Mouse (Mus musculus): Measurements from ENCODE around the gene Inpp4b. TPM values are rescaled to one million over a fixed set of nuclear protein-coding genes. Genes with fewer than 3 reads are reported as not detected.

Inpp4b gene
- polyA plus RNA-seq, 1 experiment from 2014 or later = 9.8 TPM

DNA sequence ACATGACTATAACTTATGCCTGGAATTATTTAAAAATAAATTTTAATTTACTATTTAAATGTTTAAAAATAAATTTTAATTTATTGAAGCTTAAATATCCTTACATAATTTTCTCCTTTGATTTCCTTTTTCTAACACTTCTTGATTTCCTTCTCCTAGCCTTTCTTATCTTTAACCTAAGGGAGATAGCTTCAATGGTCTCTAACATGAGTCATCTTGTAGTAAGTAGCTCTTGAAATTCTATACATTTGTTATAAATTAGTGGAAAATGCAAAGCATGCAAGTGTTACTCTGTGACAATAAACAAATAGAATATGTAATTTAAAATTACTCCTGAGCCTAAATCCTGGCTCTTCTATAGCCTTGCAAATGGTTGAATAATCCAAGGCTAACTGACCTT lies 520.4 kb downstream of the Inpp4b start:
- Histone ChIP-seq H3K4me2 (no peak overlapping the region), H3K4me3 (replicated peaks) (no peak overlapping the region), H3K9ac (no peak overlapping the region), H3K36me3 (no peaks in the 10 kb centered on the region), H3K9me3 (replicated peaks) (no peaks in the 10 kb centered on the region), H3K27ac (no peak overlapping the region), H3K27me3 (no peaks in the 10 kb centered on the region), H3K4me1 (no peaks in the 10 kb centered on the region)
- ATAC-seq (replicated peaks; ENCODE audit: low FRiP score) = no peak

DNA sequence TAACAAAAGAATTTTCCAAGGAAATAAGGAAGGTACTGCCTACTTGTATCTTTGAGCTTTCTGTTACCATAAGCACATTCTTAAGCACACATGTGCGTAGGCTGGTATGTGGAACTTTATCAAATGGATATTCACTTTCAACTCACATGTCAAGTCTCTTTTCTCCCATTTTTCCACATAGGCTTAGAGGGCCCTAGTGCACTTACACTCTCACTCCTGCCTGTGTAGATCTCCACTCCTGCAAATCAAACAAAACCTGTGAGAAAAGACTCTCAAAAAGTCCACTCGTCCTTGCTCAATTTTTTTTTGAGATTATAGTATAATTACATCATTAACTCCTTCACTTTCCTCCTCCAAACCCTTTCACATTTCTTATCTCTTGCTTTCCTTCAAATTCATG lies 522.0 kb downstream of the Inpp4b start:
- Histone ChIP-seq H3K4me1 (no peaks in the 10 kb centered on the region), H3K27me3 (no peaks in the 10 kb centered on the region), H3K9ac (no peak overlapping the region), H3K4me2 (no peak overlapping the region), H3K36me3 (no peaks in the 10 kb centered on the region), H3K9me3 (replicated peaks) (no peaks in the 10 kb centered on the region), H3K4me3 (replicated peaks) (no peak overlapping the region), H3K27ac (no peak overlapping the region)
- WGBS = 83% methylated on average over 2 of the region's 2 CpGs
- no peak for ATAC-seq (replicated peaks; ENCODE audit: low FRiP score)

DNA sequence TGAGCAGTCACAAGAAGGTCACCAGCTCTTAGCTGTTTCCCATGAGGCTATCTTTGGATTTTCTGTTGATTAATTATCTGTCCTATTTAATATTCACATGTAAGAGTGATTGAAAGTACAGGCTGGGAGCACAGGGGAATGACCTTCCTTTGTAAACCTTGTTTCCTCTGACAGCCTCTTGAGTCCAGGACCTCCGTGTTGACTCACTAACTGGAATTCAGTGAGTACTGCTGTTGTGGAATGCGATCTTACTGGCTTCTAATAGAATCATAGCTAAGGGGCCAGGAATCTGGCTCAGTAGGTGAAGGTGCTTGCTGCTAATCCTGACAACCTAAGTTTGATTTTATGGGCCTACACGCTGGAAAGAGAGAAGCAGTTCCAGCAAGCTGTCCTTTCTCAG lies 523.3 kb downstream of the Inpp4b start:
- H3K36me3 ChIP-seq = no peaks in the 10 kb centered on the region
- no peak for ATAC-seq (replicated peaks; ENCODE audit: low FRiP score)
- no peaks in the 10 kb centered on the region for H3K27me3 ChIP-seq
- H3K9me3 ChIP-seq (replicated peaks) = no peaks in the 10 kb centered on the region
- H3K4me2 ChIP-seq = no peak overlapping the region
- no peak overlapping the region for H3K27ac ChIP-seq
- no peak overlapping the region for H3K4me3 ChIP-seq (replicated peaks)
- WGBS = 47% methylated on average over 3 of the region's 3 CpGs
- H3K9ac ChIP-seq = no peak overlapping the region
- H3K4me1 ChIP-seq = no peaks in the 10 kb centered on the region

DNA sequence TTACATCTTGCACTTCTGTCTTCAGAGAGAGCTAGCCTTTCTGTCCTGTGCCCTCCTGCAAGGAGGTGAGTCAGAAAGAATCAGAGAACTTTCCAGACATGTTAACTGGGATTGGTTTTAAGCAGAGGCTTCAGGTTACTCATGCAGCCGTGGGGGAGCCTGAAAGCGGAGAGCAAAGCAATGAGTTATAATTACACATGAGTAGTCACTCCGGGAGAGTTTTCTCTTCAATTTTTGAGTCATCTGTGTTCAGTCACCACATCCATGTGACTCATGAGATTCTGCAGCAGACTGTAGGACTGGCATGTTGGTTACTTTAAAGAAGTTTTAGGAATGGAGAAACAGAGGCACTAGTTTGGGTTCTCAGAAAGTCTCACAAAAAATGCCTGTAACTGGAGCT lies 524.7 kb downstream of the Inpp4b start:
- H3K27me3 ChIP-seq = no peaks in the 10 kb centered on the region
- H3K36me3 ChIP-seq = no peaks in the 10 kb centered on the region
- H3K27ac ChIP-seq = no peak overlapping the region
- ATAC-seq (replicated peaks; ENCODE audit: low FRiP score) = no peak; the same call in 1 of the 2 replicates
- 40% methylated on average over 3 of the region's 3 CpGs for WGBS
- H3K4me1 ChIP-seq = no peaks in the 10 kb centered on the region
- H3K4me2 ChIP-seq = no peak overlapping the region
- H3K4me3 ChIP-seq (replicated peaks) = no peak overlapping the region
- no peaks in the 10 kb centered on the region for H3K9me3 ChIP-seq (replicated peaks)
- H3K9ac ChIP-seq = no peak overlapping the region

DNA sequence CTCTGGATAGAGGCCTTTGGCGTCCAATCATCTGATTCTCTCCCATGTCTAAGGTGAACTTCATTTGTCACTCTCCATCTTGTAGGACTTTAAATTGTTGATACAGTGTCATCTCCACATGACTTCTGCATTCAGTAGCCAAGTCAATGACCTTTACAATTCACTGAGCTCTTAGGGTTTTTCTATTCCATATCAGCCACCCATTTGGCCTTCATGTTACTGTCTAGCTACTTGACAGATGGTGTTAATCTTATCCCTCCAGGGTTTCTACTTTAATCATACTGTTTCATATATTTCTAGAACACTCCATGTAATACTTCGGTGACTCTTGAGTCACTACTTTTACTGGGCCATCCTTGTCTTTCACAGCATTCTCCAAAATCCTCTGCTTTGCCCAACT lies 528.1 kb downstream of the Inpp4b start:
- no peaks in the 10 kb centered on the region for H3K9me3 ChIP-seq (replicated peaks)
- no peaks in the 10 kb centered on the region for H3K36me3 ChIP-seq
- no peaks in the 10 kb centered on the region for H3K4me1 ChIP-seq
- no peak for ATAC-seq (replicated peaks; ENCODE audit: low FRiP score)
- H3K4me3 ChIP-seq (replicated peaks) = no peak overlapping the region
- H3K27me3 ChIP-seq = no peaks in the 10 kb centered on the region
- no peak overlapping the region for H3K9ac ChIP-seq
- H3K27ac ChIP-seq = no peak overlapping the region
- 89% methylated on average over 2 of the region's 2 CpGs for WGBS
- H3K4me2 ChIP-seq = no peak overlapping the region

DNA sequence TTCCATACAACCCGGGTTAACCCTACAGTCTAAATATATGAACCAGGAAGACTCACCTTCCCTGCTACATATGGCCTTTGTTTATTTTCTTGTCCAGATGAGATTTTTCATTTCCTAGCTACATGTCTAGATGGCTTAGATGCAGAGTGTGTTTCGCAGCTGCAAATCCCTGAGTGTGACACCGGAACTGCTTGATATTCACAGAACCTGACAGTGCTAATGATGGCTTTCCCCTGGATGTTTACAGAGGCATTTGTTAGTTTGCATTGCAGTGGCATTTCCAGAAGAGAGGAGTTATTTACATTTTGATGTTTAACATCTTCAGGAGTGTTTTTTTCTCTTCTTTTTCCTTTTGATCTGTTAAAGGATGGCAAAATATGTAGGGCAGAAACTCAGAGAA lies 537.7 kb downstream of the Inpp4b start:
- Histone ChIP-seq H3K27ac (no peak overlapping the region), H3K4me2 (no peak overlapping the region), H3K36me3 (no peaks in the 10 kb centered on the region), H3K9ac (no peak overlapping the region), H3K4me3 (replicated peaks) (no peak overlapping the region), H3K4me1 (no peaks in the 10 kb centered on the region), H3K27me3 (no peaks in the 10 kb centered on the region), H3K9me3 (replicated peaks) (no peaks in the 10 kb centered on the region)
- no peak for ATAC-seq (replicated peaks; ENCODE audit: low FRiP score)
- WGBS = 81% methylated on average over 3 of the region's 3 CpGs

DNA sequence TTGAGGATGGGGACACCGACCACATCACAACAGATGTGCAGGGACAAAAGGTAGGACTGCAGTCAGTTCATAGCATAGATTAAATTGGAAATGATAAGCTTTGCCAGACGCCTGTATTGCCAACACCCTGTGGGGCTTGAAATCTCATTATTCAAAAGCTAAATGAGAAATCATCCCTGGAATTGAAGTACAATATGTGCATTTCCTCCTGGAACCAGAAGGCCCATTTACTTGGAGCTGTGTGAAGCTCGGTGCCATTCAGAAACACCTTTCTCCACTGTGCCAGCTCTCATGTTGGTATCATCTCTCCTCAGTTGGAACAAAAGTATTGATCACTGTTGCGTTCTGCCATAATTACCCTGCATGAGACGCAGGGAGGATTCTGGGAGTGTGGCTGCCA lies 541.8 kb downstream of the Inpp4b start:
- H3K4me1 ChIP-seq = no peaks in the 10 kb centered on the region
- ATAC-seq (replicated peaks; ENCODE audit: low FRiP score) = no peak
- H3K4me2 ChIP-seq = no peak overlapping the region
- WGBS = 80% methylated on average over 5 of the region's 5 CpGs
- H3K9ac ChIP-seq = no peak overlapping the region
- no peaks in the 10 kb centered on the region for H3K27me3 ChIP-seq
- no peaks in the 10 kb centered on the region for H3K9me3 ChIP-seq (replicated peaks)
- no peaks in the 10 kb centered on the region for H3K36me3 ChIP-seq
- H3K27ac ChIP-seq = no peak overlapping the region
- H3K4me3 ChIP-seq (replicated peaks) = no peak overlapping the region

DNA sequence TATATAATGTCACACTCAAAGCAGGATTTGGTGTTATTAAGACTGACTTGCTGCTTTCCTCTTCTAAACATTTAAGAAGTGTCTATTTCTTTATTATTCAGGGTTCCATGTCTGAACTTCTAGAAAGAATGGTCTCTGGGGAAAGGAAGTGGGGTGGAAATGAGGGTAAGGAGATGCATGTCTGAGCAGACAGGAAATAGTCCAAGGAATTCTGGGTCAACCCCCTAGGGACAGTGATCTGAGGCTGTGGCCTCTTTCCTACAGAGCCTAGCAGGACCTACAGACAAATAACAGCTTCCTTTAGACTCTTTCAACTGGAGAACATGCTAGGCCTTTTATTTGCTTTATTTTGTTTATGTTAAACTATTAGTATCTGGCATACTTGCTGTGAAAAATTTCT lies 546.5 kb downstream of the Inpp4b start:
- Histone ChIP-seq H3K4me3 (replicated peaks) (no peak overlapping the region), H3K4me2 (no peak overlapping the region), H3K9me3 (replicated peaks) (no peaks in the 10 kb centered on the region), H3K27ac (no peak overlapping the region), H3K4me1 (no peaks in the 10 kb centered on the region), H3K27me3 (no peaks in the 10 kb centered on the region), H3K36me3 (0 out of 2 replicates have a peak, but pooled peaks cover 3% of the 10 kb centered on the region), H3K9ac (no peak overlapping the region)
- no peak for ATAC-seq (replicated peaks; ENCODE audit: low FRiP score)

DNA sequence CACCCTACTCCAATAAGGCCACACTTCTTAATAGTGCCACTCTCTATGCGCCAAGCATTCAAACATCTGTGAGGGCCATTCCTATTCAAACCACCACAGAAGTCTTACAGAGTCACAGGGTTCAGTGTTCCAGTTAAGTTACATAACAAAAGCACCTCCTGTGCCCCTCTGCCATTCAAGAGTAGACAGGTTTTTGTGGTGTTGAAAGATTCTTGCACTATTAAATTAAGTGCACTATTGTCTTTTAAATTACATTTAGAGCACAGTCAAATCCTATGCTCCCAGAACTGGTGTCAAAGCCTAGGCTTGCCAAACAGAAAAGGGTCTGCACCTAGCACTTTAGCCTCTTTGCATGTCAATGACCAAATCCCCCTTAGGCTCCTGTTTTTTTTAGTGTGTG lies 550.9 kb downstream of the Inpp4b start:
- no peak overlapping the region for H3K4me2 ChIP-seq
- H3K27me3 ChIP-seq = no peaks in the 10 kb centered on the region
- H3K27ac ChIP-seq = no peak overlapping the region
- H3K4me3 ChIP-seq (replicated peaks) = no peak overlapping the region
- 0 out of 2 replicates have a peak, but pooled peaks cover 3% of the 10 kb centered on the region for H3K36me3 ChIP-seq
- no peak for ATAC-seq (replicated peaks; ENCODE audit: low FRiP score)
- no peak overlapping the region for H3K9ac ChIP-seq
- H3K4me1 ChIP-seq = no peaks in the 10 kb centered on the region
- WGBS = 91% methylated on average over 1 of the region's 1 CpGs
- no peaks in the 10 kb centered on the region for H3K9me3 ChIP-seq (replicated peaks)

DNA sequence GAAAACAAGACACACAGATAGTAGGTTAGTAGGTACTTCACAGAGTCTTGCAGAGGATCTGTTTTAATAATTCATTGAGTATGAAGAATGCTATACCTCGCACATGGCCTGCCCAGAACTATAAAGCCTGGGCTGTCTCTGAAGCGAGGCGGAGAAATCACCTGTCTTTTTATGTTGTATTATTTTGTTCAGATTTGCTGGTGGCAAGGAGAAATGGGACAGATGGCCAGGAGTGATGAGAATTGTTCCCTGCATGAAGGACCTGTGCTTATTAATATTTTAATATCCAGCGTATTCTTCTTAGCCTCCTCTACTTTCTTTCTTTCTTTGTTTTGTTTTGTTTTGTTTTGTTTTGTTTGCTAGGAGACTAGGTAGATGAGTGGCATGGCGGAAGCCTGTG lies 604.5 kb downstream of the Inpp4b start:
- H3K27ac ChIP-seq = no peak overlapping the region
- no peak for ATAC-seq (replicated peaks; ENCODE audit: low FRiP score)
- WGBS = 92% methylated on average over 5 of the region's 5 CpGs
- no peak overlapping the region for H3K4me2 ChIP-seq
- H3K27me3 ChIP-seq = no peaks in the 10 kb centered on the region
- H3K36me3 ChIP-seq = no peaks in the 10 kb centered on the region
- no peaks in the 10 kb centered on the region for H3K4me1 ChIP-seq
- no peak overlapping the region for H3K4me3 ChIP-seq (replicated peaks)
- H3K9me3 ChIP-seq (replicated peaks) = no peaks in the 10 kb centered on the region
- no peak overlapping the region for H3K9ac ChIP-seq

DNA sequence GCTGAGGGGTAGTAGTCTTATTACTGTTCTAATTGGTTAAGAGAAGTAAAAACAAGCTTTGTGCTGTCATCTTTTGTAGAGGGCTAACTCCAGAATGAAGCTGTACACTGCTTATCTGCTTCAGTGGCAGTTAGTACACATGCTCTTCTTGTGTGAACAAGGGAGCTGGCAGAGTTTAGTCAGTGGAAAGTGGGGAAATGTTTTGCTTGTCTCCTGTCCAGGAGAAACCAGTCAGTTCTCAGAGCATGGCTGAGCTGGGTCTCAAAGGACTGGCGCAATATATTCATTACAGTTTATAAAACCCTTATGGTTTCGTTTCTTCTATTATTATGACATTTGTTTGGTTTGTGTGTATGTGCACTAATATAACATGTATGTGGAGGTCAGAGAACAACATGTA lies 610.7 kb downstream of the Inpp4b start:
- H3K27me3 ChIP-seq = no peaks in the 10 kb centered on the region
- no peaks in the 10 kb centered on the region for H3K36me3 ChIP-seq
- H3K4me2 ChIP-seq = no peak overlapping the region
- no peaks in the 10 kb centered on the region for H3K4me1 ChIP-seq
- no peak for ATAC-seq (replicated peaks; ENCODE audit: low FRiP score)
- 81% methylated on average over 2 of the region's 2 CpGs for WGBS
- H3K9ac ChIP-seq = no peak overlapping the region
- no peak overlapping the region for H3K27ac ChIP-seq
- H3K9me3 ChIP-seq (replicated peaks) = no peaks in the 10 kb centered on the region
- H3K4me3 ChIP-seq (replicated peaks) = no peak overlapping the region

DNA sequence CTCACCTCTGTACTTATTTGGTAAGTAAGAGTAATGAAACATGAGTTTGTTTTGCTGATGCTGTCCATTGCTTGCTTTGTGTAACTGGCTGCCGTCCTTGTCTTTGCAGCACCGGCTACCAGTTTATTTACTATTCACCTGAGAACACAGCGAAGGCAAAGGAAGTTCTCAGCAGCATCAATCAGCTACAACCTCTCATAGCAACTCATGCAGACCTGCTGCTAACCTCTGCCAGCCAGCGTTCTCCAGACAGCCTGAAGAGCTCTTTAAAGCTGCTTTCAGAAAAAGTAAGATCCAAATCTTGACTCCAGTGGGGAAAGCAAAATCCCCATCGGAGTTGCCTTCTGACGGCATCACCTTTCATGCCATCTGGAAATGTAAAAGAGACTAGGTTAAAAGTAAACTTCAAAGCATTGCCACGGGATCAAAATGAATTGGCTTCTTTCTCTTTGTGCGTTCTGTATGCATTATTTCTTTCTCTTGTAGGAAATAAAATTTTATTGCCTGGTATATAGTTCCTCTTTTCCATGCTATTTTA lies 642.8 kb downstream of the Inpp4b start:
- no peak overlapping the region for H3K9ac ChIP-seq
- no peak for ATAC-seq (replicated peaks; ENCODE audit: low FRiP score)
- 53% methylated on average over 8 of the region's 8 CpGs for WGBS
- H3K36me3 ChIP-seq = no peaks in the 10 kb centered on the region
- H3K9me3 ChIP-seq (replicated peaks) = no peaks in the 10 kb centered on the region
- H3K4me2 ChIP-seq = no peak overlapping the region
- no peak overlapping the region for H3K27ac ChIP-seq
- H3K27me3 ChIP-seq = no peaks in the 10 kb centered on the region
- no peak overlapping the region for H3K4me3 ChIP-seq (replicated peaks)
- H3K4me1 ChIP-seq = no peaks in the 10 kb centered on the region

DNA sequence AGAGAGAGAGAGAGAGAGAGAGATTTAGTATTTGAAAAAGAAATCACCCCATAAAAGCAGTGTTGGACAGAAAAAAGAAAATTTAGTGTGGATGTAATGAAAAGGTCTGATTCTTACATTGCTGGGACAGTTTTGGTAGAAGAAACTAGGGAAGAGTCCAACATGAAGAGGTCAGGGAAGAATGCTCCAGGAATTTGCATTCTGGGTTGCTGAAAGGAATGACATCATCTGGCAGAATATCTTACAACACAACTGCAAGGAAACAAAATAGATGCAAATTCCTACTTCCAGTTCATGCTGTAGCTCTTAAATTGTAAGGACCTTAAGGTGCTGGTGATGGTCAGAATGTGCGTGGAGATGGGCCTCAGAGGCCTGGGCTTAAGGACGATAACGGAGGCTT lies 650.6 kb downstream of the Inpp4b start:
- no peak overlapping the region for H3K4me3 ChIP-seq (replicated peaks)
- no peak overlapping the region for H3K9ac ChIP-seq
- no peaks in the 10 kb centered on the region for H3K27me3 ChIP-seq
- no peaks in the 10 kb centered on the region for H3K4me1 ChIP-seq
- no peak overlapping the region for H3K4me2 ChIP-seq
- no peak for ATAC-seq (replicated peaks; ENCODE audit: low FRiP score)
- H3K27ac ChIP-seq = no peak overlapping the region
- H3K36me3 ChIP-seq = no peaks in the 10 kb centered on the region
- 83% methylated on average over 3 of the region's 3 CpGs for WGBS
- H3K9me3 ChIP-seq (replicated peaks) = no peaks in the 10 kb centered on the region

Data from kidney, embryonic 15.5 days (tissue).